Mouse (Mus musculus) layer of hippocampus, postnatal 14 days (tissue): ENCODE results near the gene Birc3. TPM values are rescaled to one million over a fixed set of nuclear protein-coding genes. Genes with fewer than 3 reads are reported as not detected.

Experiments
- DNase-seq, 2 experiments: peaks; one replicate each; pipeline ENCODE4 v3.0.0; 2021 to 2022; ENCODE audit warnings: low spot score in 2 of 2, mixed read lengths in 1 of 2
- total RNA-seq, 2 experiments: library from RNA; stranded (reverse); gene quantifications; 2 replicates each; pipeline ENCODE4 v1.2.3; 2021

Gene Birc3
- total RNA-seq, 2 experiments from 2014 or later = 3.7 to 4.2 TPM

GRCm38 (mm10) chr9:7828706-7829105, 44.3 kb downstream of the Birc3 start:
- DNase-seq = no peak

GRCm38 (mm10) chr9:7824916-7825315, 48.1 kb downstream of the Birc3 start:
- DNase-seq = no peak

GRCm38 (mm10) chr9:7822758-7823157, 50.2 kb downstream of the Birc3 start:
- no peak for DNase-seq

- no peak for DNase-seq
These were observed 67.9 kb downstream of the Birc3 start for GRCm38 (mm10) chr9:7805101-7805506.

Other genes with a start within 250 kb of the Birc3 start
- gene Mmp20, start 245.0 kb downstream of the Birc3 start, total RNA-seq = not detected
- not detected for gene Mmp7, start 181.1 kb downstream of the Birc3 start, total RNA-seq
- 10 to 100 TPM; 12.3 to 14.7 TPM for gene Tmem123, start 109.1 kb downstream of the Birc3 start, total RNA-seq
- gene Birc2, start 36.1 kb downstream of the Birc3 start, total RNA-seq = 10 to 100 TPM; 34.9 to 35.4 TPM
- 10 to 100 TPM; 15.9 to 16.9 TPM for gene Yap1, start 131.4 kb upstream of the Birc3 start, total RNA-seq
- 1 to 10 TPM; 9.1 to 9.4 TPM for gene Cfap300, start 169.6 kb upstream of the Birc3 start, total RNA-seq